Mouse (Mus musculus) cerebellum, adult 9-11 months (tissue): Measurements from ENCODE around the gene Vmn1r234.
"Not testable (repeated sequence)": the region's sequence is repeated elsewhere in the genome, so short reads cannot be mapped to it uniquely, and the experiment has no call there.

Source experiments
- DNase-seq: peaks from one replicate; pipeline ENCODE4 v3.0.0; 2022

Gene Vmn1r234

DNA sequence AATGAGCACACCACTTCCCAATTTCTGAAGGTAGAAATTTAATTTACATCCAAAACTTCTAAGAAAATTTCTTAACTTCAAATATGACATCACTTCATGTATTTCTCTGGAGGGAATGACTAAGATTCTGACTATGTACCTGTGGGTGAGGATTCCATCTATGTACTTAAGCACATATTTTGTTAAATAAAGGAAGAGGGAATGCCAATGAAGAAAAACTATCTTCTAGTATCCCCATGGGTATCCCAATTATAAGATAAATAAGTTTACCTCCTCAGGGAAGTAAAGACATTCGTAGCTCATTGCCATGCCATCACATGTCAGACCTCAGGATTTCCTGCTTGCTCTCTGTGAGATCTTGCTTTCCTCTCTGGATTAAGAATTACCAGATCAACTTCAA, at the start of gene Vmn1r234:
Vmn1r234 (plus strand) TSS at position 301 of the 400 bp plus-strand sequence.
- no peak for DNase-seq

DNA sequence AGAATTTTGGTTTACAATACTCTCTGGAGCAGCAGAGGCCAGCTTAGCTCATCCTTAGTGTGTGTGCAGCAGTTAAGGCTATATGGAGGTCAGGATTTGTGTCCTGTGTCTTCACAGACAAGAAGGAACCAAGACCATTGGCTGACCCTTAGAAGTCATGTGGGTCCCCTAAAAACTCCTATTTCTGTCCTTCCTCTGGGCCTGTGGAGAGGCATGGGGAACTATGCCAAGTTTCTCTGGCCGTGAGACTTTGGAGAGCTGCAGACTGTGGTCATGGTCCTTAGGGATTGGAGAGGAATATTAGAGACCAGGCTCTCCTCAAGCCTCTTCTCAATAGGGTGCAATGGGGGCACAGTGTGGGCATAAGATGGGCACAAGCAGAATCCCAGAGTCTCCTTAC, 14.8 kb upstream of the Vmn1r234 start:
- DNase-seq: not testable (repeated sequence)

DNA sequence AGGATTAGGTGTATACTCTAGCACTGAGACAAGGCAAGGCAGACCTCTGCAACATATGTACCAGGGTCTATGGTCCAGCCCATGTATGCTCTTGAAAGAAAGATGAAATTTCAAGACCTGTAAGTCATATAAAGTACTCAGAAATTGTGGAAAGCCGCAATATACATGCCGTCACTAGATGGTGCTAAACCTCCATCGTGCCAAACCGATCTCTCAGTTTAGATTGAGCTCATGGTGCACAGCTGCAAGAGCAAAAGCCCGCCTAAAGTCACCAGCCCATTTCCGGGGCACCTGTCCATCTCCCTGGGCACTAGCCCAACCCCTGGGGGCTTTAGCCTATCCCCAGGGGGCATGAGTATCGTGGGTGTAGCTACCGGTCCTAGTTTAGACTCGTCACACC, 5.8 kb downstream of the Vmn1r234 start:
- no peak for DNase-seq

DNA sequence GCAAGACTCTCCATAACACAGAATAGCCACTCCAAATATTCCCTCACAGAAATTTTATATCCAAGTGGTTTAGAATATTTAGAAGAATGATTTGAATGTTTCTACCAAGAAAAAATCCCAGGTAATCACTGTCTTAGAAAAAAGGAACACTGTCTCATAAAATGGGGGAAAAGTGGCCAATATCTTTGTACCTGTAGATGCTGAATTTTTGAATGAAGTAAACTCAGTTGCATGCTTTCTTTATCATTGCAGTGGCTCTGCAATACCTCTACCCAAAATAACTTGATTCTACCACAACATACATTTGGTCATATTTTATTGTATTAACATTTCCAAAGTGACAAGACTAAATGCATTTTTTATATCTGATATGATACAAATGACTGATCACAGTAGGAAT, 30.2 kb downstream of the Vmn1r234 start, which contains the start of gene Vmn1r235:
Vmn1r235 (plus strand) TSS at position 301 of the 400 bp plus-strand sequence.
- DNase-seq: no peak

GRCm38 (mm10) chr17:21272103-21272502, 46.2 kb downstream of the Vmn1r234 start:
- peak; percentile 38 for DNase-seq

- no peak for DNase-seq
Measured at GRCm38 (mm10) chr17:21282642-21283041, 56.8 kb downstream of the Vmn1r234 start, which contains the start of gene Vmn1r236. Vmn1r236 (plus strand) TSS chr17:21282942.

GRCm38 (mm10) chr17:21284395-21284794, 58.5 kb downstream of the Vmn1r234 start:
- no peak for DNase-seq
